ENCODE assay signal across 20 mouse cellular contexts in genomic region chr5:33070071-33070470, GRCm38 (mm10). TPM values are rescaled to one million over a fixed set of nuclear protein-coding genes. Genes with fewer than 3 reads are reported as not detected.
DNase-seq lines count a peak whose midpoint lies in the region; ATAC-seq and TF ChIP-seq lines count a peak whose summit lies in the region.
"Had no signal": no experiment of that assay in that cellular context is flagged by ENCODE, and none has a peak within 500 bp of the region (broad histone marks: within the 10 kb centered on the region; RNA-seq: fewer than 3 reads in every experiment).

No protein-coding gene starts in this region.

- no peaks in the 10 kb centered on the region for H3K9me3 ChIP-seq in intestine, postnatal 0 days (ENCODE audit: control insufficient read depth)
- H3K9me3 ChIP-seq in intestine, embryonic 16.5 days (ENCODE audit: control insufficient read depth, low read length): no peaks in the 10 kb centered on the region
- H3K9me3 ChIP-seq: embryonic facial prominence, embryonic 10.5 days; embryonic facial prominence, embryonic 12.5 days; forebrain, embryonic 13.5 days; forebrain, embryonic 15.5 days had no signal

- no peaks in the 10 kb centered on the region for H3K36me3 ChIP-seq in intestine, postnatal 0 days (ENCODE audit: control insufficient read depth, insufficient read depth)
- no peaks in the 10 kb centered on the region for H3K36me3 ChIP-seq in intestine, embryonic 16.5 days (ENCODE audit: control insufficient read depth, insufficient read depth, low read length)
- H3K36me3 ChIP-seq: embryonic facial prominence, embryonic 10.5 days; embryonic facial prominence, embryonic 12.5 days; forebrain, embryonic 15.5 days had no signal

- no peak overlapping the region for H3K4me2 ChIP-seq in intestine, postnatal 0 days (replicated peaks; ENCODE audit: low read depth)
- H3K4me2 ChIP-seq in intestine, embryonic 16.5 days (ENCODE audit: low read depth, low read length): no peak overlapping the region
- H3K4me2 ChIP-seq: embryonic facial prominence, embryonic 12.5 days; forebrain, embryonic 13.5 days; forebrain, embryonic 15.5 days had no signal

- no peak overlapping the region for H3K9ac ChIP-seq in intestine, postnatal 0 days (ENCODE audit: low read depth, low read length)
- no peak overlapping the region for H3K9ac ChIP-seq in intestine, embryonic 16.5 days (ENCODE audit: low read depth, low read length)
- H3K9ac ChIP-seq: embryonic facial prominence, embryonic 12.5 days; forebrain, embryonic 13.5 days; forebrain, embryonic 15.5 days; forebrain, postnatal 0 days had no signal

- TF ChIP-seq CTCF in intestine, postnatal 0 days (IDR thresholded peaks at IDR 0.05; ENCODE audit: low read depth): no peak

- H3K4me1 ChIP-seq in intestine, postnatal 0 days (replicated peaks; ENCODE audit: control insufficient read depth, insufficient read depth, low read length): no peaks in the 10 kb centered on the region
- no peaks in the 10 kb centered on the region for H3K4me1 ChIP-seq in intestine, embryonic 16.5 days (ENCODE audit: control insufficient read depth, insufficient read depth, low read length)
- H3K4me1 ChIP-seq: embryonic facial prominence, embryonic 10.5 days; embryonic facial prominence, embryonic 12.5 days; forebrain, embryonic 13.5 days; forebrain, embryonic 15.5 days had no signal

- DNase-seq in adipocyte (ENCODE audit: low spot score): peak; percentile 44
- DNase-seq in yolk sac, embryonic 10.5 days (ENCODE audit: low spot score): peak; percentile 39
- no peak for DNase-seq in retina, embryonic 14.5 days (ENCODE audit: low spot score)
- DNase-seq: adrenal gland, adult 8-10 months; adrenal gland, postnatal 14 days; adrenal gland, postnatal 36 days; cerebellum, adult 11-12 months; cerebellum, adult 2 months; cerebellum, adult 9-10 months; cerebellum, postnatal 10 days; cerebellum, postnatal 25 days; forebrain, postnatal 0 days had no signal

- no peaks in the 10 kb centered on the region for H3K27me3 ChIP-seq in intestine, postnatal 0 days (replicated peaks; ENCODE audit: control insufficient read depth, insufficient read depth, low read length)
- no peaks in the 10 kb centered on the region for H3K27me3 ChIP-seq in intestine, embryonic 16.5 days (replicated peaks; ENCODE audit: control insufficient read depth, insufficient read depth, low read length)
- H3K27me3 ChIP-seq: embryonic facial prominence, embryonic 12.5 days; forebrain, embryonic 13.5 days; forebrain, embryonic 15.5 days had no signal

- peak overlapping the region; percentile 10; the same call in 1 of the 2 replicates for H3K27ac ChIP-seq in intestine, postnatal 0 days (ENCODE audit: low read depth, low read length)
- H3K27ac ChIP-seq in intestine, embryonic 16.5 days (ENCODE audit: low read length): no peak overlapping the region
- H3K27ac ChIP-seq: embryonic facial prominence, embryonic 10.5 days; embryonic facial prominence, embryonic 12.5 days; forebrain, embryonic 13.5 days; forebrain, embryonic 15.5 days had no signal

- peak; percentile 45; the same call in 1 of the 2 replicates for ATAC-seq in intestine, postnatal 0 days
- no peak for ATAC-seq in intestine, embryonic 16.5 days
- ATAC-seq: forebrain, embryonic 13.5 days; forebrain, embryonic 15.5 days; forebrain, postnatal 0 days had no signal

- no peak overlapping the region for H3K4me3 ChIP-seq in intestine, postnatal 0 days (ENCODE audit: low read depth, low read length)
- no peak overlapping the region for H3K4me3 ChIP-seq in intestine, embryonic 16.5 days (ENCODE audit: low read length)
- H3K4me3 ChIP-seq: embryonic facial prominence, embryonic 10.5 days; embryonic facial prominence, embryonic 12.5 days; forebrain, embryonic 13.5 days; forebrain, embryonic 15.5 days had no signal

RNA-seq across cellular contexts. Expression of gene Slc5a1, which starts 33.9 kb away (rescaled TPM):
- 158 and 164 TPM in 2 replicates for polyA plus RNA-seq in intestine, postnatal 0 days (2015; fragmentation: Nextera tagmentation; extraction: Ambion mirVana)
- 93.5 and 131 TPM in 2 replicates for polyA plus RNA-seq in intestine, embryonic 16.5 days (2015; fragmentation: Nextera tagmentation; extraction: Ambion mirVana)
- polyA plus RNA-seq: cortical plate, adult 2 months; embryonic facial prominence, embryonic 12.5 days; forebrain, embryonic 11.5 days; forebrain, embryonic 15.5 days had no signal

RNA-seq across cellular contexts. Expression of gene Ywhah, which starts 51.5 kb away (rescaled TPM):
- polyA plus RNA-seq in intestine, postnatal 0 days (2015; fragmentation: Nextera tagmentation; extraction: Ambion mirVana): 253 and 260 TPM in 2 replicates
- 408 and 430 TPM in 2 replicates for polyA plus RNA-seq in intestine, embryonic 16.5 days (2015; fragmentation: Nextera tagmentation; extraction: Ambion mirVana)
